7 mouse cellular contexts compared by ENCODE assay signal in genomic region chr5:137613550-137613949, GRCm38 (mm10). TPM values are rescaled to one million over a fixed set of nuclear protein-coding genes. Genes with fewer than 3 reads are reported as not detected.
A peak's percentile ranks its signal among the peaks of the same experiment; 100 is the strongest.
DNase-seq lines count a peak whose midpoint lies in the region; ATAC-seq and TF ChIP-seq lines count a peak whose summit lies in the region.

Gene Pcolce, minus strand, starts transcription at chr5:137613784.

- in situ Hi-C loops in ES-E14 (cut with MboI; ENCODE audit: low sequenced_read_pairs in 2 of 2, unreplicated experiment in 2 of 2), result no loop called here

- ATAC-seq in intestine, embryonic 15.5 days, result peak; percentile 77
- ATAC-seq in CD4-positive, CD25-positive, alpha-beta regulatory T cell, adult 4 months, result no peak

- 29% methylated on average over 11 of the region's 11 CpGs for WGBS in intestine, embryonic 15.5 days

- H3K27me3 ChIP-seq in intestine, embryonic 15.5 days (replicated peaks), result no peaks in the 10 kb centered on the region

- H3K4me2 ChIP-seq in intestine, embryonic 15.5 days (replicated peaks), result no peak within 1 kb of the TSS; the same call in 1 of the 2 replicates

- no peaks in the 10 kb centered on the region for H3K9me3 ChIP-seq in ES-E14 (ENCODE audit: control insufficient read depth, insufficient read depth, low read depth, low read length)
- no peaks in the 10 kb centered on the region for H3K9me3 ChIP-seq in intestine, embryonic 15.5 days

- peak within 1 kb of the TSS; percentile 66 for H3K27ac ChIP-seq in ES-E14 (ENCODE audit: insufficient read depth, low read depth, low read length, poor library complexity, severe bottlenecking)
- peak within 1 kb of the TSS; percentile 76 for H3K27ac ChIP-seq in intestine, embryonic 15.5 days

- DNase-seq in ES-E14 (ENCODE audit: low read depth, low spot score), result no peak
- peak; percentile 88 for DNase-seq in adrenal gland, adult 2 months
- peak; percentile 56 for DNase-seq in gastrocnemius, postnatal 25 days
- DNase-seq in lung, postnatal 25 days (ENCODE audit: low spot score), result peak; percentile 52
- no peak for DNase-seq in cerebellum, postnatal 25 days

- H3K4me3 ChIP-seq in ES-E14 (ENCODE audit: insufficient read depth in 1 of 2, low read depth in 1 of 2, low read length in 2 of 2, poor library complexity in 1 of 2, severe bottlenecking in 1 of 2), result peak within 1 kb of the TSS in 1 of 2 experiments; percentile 3; a peak in 1 of 4 replicates
- no peak within 1 kb of the TSS for H3K4me3 ChIP-seq in intestine, embryonic 15.5 days (replicated peaks)

- peak within 1 kb of the TSS; percentile 60 for H3K9ac ChIP-seq in ES-E14 (ENCODE audit: insufficient read depth, low read depth, low read length, poor library complexity, severe bottlenecking)
- H3K9ac ChIP-seq in intestine, embryonic 15.5 days, result no peak within 1 kb of the TSS

- peaks cover 4 to 49% of the 10 kb centered on the region in 2 experiments; a peak in 3 of 4 replicates for H3K4me1 ChIP-seq in ES-E14 (ENCODE audit: control insufficient read depth in 2 of 2, insufficient read depth in 2 of 2, low read length in 2 of 2, poor library complexity in 1 of 2)
- H3K4me1 ChIP-seq in intestine, embryonic 15.5 days (replicated peaks), result peaks cover 45% of the 10 kb centered on the region

- no peaks in the 10 kb centered on the region for H3K36me3 ChIP-seq in ES-E14 (ENCODE audit: control insufficient read depth, insufficient read depth, low read length, poor library complexity, severe bottlenecking)
- H3K36me3 ChIP-seq in intestine, embryonic 15.5 days, result no peaks in the 10 kb centered on the region

TF ChIP-seq in ES-E14, 5 proteins besides CTCF, POLR2A, EP300 and RAD21:
- TF ChIP-seq MAFK (IDR thresholded peaks at IDR 0.05; ENCODE audit: insufficient read depth, low read depth, low read length) (peak; percentile 80), HCFC1 (IDR thresholded peaks at IDR 0.05; ENCODE audit: borderline replicate concordance, insufficient read depth, low read length) (no peak)

RNA-seq across cellular contexts. Expression of gene Pcolce, which starts in this region (rescaled TPM):
- total RNA-seq in ES-E14 (2012; rRNA removed), result 134 and 157 TPM in 2 replicates
- 1,000 to 10,000 TPM; 1,014 to 1,197 TPM for total RNA-seq in adrenal gland, adult 2 months (2021)
- 1,453 and 1,846 TPM in 2 replicates for polyA plus RNA-seq in adrenal gland, adult 2 months (2012; rRNA removed)
- 100 to 1,000 TPM in 1 of 2 experiments, 10 to 100 TPM in 1; 79.0 to 112 TPM for total RNA-seq in gastrocnemius, postnatal 25 days (2021)
- polyA plus RNA-seq in intestine, embryonic 15.5 days (2015; fragmentation: Nextera tagmentation; extraction: Ambion mirVana), result 103 and 109 TPM in 2 replicates
- polyA plus RNA-seq in CD4-positive, CD25-positive, alpha-beta regulatory T cell, adult 4 months (2017; shearing (Covaris generic)), result 1 to 10 TPM in 1 of 2 experiments, not detected in 1; 1.4 TPM

Comparison
In these comparisons a context has a peak if more than half of its experiments do, and no peak if none do; other contexts are left out.
1. RNA of gene Pcolce (polyA plus RNA-seq): 1,453 to 1,846 TPM in adrenal gland, adult 2 months and 103 to 109 TPM in intestine, embryonic 15.5 days; 1.4 TPM in CD4-positive, CD25-positive, alpha-beta regulatory T cell, adult 4 months; every median in the first group is over 10 times any median in the second.
2. RNA of gene Pcolce (polyA plus RNA-seq): 1,453 to 1,846 TPM in adrenal gland, adult 2 months; 103 to 109 TPM in intestine, embryonic 15.5 days; every median in the first group is over 10 times any median in the second.
3. DNase-seq: peak in adrenal gland, adult 2 months (single experiment), gastrocnemius, postnatal 25 days (single experiment) and lung, postnatal 25 days (single experiment); none in ES-E14 (single experiment) and cerebellum, postnatal 25 days (0 of 2).